Mouse (Mus musculus) CD4-positive helper T cell, adult 2 months (primary cell): ENCODE data around the gene C1ql1.

ENCODE experiments used
- DNase-seq: peaks from one replicate; pipeline ENCODE4 v3.0.0-alpha.2; 2012; ENCODE audit warnings: low read depth, missing footprints, low spot score

The C1ql1 gene

DNA sequence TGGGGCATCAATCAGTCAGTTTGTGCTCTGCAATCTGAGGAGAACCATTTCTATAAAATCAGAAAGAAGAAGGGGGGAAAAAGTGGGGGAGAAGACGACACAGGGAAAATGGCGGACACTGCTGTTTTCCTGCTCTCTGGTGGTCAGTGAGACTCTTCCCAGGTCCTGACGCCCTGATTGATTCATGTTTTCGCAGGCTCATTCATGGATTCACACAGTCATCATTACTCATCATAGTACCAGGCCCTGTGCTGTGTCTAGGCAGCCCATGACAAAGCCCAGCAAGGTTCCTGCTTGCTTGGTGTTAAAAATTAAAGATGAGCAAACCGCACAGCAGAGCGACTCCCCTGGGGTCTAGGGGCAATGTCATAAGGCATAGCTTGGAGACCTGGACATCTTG lies 11.9 kb upstream of the C1ql1 start:
- DNase-seq: no peak

GRCm38 (mm10) chr11:102957692-102958091 lies 11.2 kb upstream of the C1ql1 start:
- DNase-seq: no peak

GRCm38 (mm10) chr11:102956962-102957614 lies 10.6 kb upstream of the C1ql1 start:
- DNase-seq: no peak

DNA sequence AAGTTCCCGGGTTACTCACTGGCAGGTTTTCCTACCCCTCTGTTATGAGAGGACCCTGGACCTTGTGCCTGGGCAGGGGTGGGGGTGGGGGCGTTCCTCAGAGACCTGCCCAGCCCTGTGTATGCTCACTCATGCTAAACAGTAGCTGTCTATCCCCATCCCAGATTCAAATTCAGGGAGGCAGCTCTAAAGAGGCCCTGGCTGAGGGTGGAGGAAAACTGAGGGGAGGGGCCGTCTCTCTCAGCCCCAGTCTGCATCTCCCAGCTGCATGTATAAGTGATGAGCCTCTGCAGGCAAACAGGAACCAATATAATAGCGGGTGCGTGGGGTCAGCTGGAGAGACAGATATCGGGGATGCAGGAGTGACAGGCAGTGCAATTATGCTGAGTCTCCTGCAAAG lies 6.4 kb upstream of the C1ql1 start:
- no peak for DNase-seq

- DNase-seq: peak; percentile 35
These were observed 1.8 kb upstream of the C1ql1 start for GRCm38 (mm10) chr11:102948043-102948961.

GRCm38 (mm10) chr11:102946992-102947343 lies 480 bp upstream of the C1ql1 start:
- no peak for DNase-seq

DNA sequence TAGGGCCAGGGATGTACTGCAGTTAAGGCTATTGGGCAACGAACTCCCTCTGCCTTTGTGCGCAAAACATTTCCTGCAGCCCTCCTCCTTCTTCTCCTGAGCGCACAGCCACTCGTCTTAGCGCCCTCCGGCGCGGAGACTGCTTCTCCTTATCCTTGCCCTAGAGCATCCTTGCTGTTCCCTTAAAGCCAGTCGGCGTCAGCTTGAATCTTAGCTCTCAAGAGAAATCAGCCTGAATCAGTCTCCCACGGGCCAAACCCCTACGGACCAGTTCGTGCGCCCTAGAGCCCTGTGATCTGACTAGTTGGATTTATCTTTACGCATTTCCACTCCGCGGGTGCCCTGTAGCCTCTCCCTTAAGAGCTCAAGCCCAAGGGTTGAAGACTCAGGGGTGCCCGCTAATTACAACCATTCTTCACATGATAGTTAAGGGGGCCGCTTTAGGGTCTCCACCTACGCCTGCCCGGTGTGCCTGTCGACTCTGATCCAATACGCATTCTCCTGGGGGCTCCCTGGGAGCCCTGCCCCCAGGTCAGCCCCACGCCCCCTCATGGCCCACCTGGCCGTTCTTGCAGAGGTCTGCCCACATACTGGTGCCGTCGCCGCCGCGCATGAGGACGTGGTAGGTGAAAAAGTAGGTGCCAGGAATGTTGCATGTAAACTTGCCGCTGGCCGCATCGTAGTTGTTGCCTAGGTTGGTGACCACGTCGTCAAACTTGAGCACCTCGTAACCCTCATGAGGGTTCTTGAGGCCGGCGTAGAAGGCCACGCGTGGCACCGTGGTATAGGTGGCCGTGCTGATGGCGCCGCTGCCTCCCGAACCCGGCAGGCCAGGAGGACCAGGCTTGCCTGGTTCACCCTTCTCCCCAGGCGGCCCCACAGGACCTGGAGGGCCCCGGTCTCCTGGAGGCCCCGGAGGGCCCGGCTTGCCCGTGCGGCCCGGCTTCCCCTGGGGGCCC lies 903 bp downstream of the C1ql1 start:
- peak; percentile 28 for DNase-seq

GRCm38 (mm10) chr11:102941236-102941635 lies 5.3 kb downstream of the C1ql1 start:
- DNase-seq: no peak

DNA sequence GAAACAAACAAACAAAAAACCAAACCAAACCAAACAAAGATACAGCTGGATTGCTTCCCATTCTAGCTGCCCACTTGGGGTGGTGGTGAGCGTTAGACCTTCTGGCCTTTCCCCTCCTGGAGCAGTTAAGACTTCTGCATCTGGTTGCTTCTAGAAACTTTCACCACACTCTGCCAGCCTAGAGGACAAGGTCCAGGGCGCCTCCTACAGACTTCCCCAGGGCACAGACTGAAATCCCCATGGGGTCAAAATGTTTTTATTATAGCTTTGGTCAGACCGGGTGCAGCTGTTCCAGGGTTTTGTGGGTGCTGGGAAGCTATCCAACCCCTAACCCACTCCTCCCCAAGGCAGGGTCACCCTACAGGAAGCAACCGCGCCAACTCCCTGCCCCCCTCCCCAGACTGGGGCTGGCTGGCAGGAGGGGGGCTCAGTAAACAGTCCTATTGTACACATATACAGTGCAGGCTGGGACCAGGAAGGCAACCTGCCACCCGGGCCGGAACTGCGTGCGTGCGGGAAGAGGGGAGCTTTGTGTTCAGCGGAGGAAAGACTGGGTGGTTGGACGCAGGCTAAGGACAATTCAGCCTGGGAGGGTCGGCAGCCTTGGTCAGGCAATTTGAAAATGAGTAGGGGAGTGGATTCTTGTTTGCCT lies 7.3 kb downstream of the C1ql1 start:
- DNase-seq: no peak

GRCm38 (mm10) chr11:102937529-102938182 lies 8.8 kb downstream of the C1ql1 start:
- no peak for DNase-seq

GRCm38 (mm10) chr11:102936272-102936671 lies 10.2 kb downstream of the C1ql1 start:
- DNase-seq: no peak

- no peak for DNase-seq
These were observed 15.8 kb downstream of the C1ql1 start for GRCm38 (mm10) chr11:102930672-102931071.

- DNase-seq: peak; percentile 75
These were observed 21.2 kb downstream of the C1ql1 start for GRCm38 (mm10) chr11:102925351-102925717.

GRCm38 (mm10) chr11:102924557-102925350 lies 21.7 kb downstream of the C1ql1 start, which contains the start of gene Kif18b:
Kif18b (minus strand) TSS chr11:102925124.
- DNase-seq: peak; percentile 93

DNA sequence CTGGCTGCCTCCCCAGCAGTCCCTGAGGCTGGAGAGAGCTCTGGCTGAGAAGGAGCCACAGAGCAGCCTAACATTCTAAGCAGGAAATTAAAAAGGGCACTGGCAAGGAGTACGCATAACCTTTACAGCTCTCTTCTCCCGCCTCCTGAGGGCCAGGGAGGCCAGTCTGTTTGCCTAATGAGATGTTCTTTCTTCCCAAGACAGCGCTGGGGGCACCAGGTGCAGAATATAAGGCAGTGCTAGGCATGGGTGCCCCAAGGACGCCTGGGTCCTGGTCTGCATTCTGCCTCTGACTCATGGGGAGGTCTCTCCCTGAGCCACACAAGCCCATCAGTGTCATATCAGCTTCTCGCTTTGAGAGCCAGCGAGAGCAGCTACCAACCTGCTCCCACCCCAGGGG lies 25.0 kb downstream of the C1ql1 start:
- DNase-seq: no peak

- DNase-seq: no peak
These were observed 28.4 kb downstream of the C1ql1 start for GRCm38 (mm10) chr11:102918077-102918476.

DNA sequence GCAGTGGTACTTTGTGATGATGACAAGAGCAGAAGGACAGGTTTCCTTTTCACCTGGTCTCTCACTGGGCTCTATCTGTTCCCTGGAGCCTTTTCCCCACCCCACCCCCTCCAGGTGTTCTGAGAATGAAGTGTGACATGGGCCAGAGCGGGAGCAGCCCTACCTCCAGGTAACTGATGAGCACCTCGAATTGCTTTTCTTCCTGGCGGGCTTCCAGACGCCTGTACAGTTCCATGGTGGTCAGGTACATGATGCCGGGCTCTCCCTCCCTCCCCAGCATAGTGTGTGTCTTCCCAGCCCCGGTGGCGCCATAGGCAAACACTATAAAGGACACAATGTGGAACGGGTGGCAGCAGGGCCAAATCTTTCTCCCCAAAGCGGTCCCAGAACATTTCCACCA lies 31.1 kb downstream of the C1ql1 start:
- DNase-seq: no peak

DNA sequence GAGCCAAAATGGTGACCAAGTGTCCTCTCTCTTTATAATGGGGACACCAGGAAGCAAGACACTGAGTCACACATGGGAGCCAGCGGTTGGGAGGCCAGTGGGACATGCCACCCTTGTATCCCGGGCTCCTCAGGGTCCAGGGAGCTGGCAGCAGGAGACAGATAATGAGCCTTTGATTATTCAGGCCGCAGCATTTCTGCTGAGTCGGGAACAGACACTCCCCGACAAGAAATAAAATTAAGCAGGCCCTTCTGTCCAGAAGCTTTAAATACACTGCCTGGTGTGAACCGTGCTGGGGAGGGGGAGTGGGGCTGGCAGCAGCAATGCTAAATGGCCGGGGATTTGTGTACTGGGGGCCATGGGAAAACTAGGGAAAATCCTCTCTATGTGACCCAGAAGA lies 35.1 kb downstream of the C1ql1 start:
- no peak for DNase-seq

GRCm38 (mm10) chr11:102903654-102904053 lies 42.8 kb downstream of the C1ql1 start:
- no peak for DNase-seq

- no peak for DNase-seq
These were observed 44.4 kb downstream of the C1ql1 start for GRCm38 (mm10) chr11:102902107-102902506.
